ENCODE assay signal across 8 mouse cellular contexts in the genomic region with DNA sequence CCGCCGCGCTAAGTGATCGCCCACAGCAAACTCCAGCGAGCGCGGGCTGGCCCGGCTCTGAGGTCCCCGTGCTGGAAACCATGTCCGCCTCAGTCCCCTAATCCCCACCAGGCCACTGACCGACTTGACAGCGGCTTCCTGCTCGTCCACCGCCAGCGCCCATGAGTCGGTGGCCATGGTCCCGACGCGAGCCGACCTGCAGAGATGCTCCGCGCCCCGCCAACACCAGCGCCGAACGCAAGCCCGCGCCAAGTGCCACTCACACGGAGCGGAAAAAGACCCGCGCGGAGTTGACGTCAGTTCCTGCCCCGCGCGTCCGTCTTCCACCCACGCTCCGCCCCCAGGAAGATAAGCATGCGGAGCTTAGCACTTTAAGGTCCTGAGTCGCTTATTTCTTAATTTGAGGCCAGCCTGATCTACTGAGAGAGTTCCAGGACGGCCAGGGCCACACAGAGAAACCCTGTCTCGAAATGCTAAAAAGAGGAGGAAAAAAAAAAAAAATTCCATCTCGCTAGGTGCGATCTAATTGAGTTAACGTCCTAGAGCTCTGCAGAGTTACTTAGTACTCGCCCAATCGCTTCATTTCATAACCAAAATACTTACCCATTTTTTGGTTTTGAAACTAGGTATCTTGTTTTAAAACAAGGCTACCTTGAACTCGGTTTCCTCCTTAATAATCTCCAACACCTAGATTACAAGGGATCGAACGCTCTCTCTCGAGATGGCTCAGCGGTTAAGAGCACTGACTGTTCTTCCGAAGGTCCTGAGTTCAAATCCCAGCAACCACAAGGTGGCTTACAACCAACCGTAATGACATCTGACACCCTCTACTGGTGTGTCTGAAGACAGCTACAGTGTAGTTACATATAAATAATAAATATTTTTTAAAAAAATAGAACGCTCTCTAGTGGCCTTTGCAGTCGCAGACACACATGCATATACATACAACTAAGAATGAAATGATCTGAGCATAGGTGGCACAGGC. TPM values are rescaled to one million over a fixed set of nuclear protein-coding genes. Genes with fewer than 3 reads are reported as not detected.
DNase-seq lines count a peak whose midpoint lies in the region; ATAC-seq lines count a peak whose summit lies in the region.

Gene Ddx19a (minus strand): TSS at position 254 of the 985 bp plus-strand sequence.

- peak within 1 kb of the TSS; percentile 79 for H3K27ac ChIP-seq in hindbrain, embryonic 16.5 days (ENCODE audit: low read depth, low read length)
- peak within 1 kb of the TSS; percentile 67 for H3K27ac ChIP-seq in macrophage

- peak within 1 kb of the TSS; percentile 84 for H3K9ac ChIP-seq in hindbrain, embryonic 16.5 days (ENCODE audit: low read depth, low read length)

- no peaks in the 10 kb centered on the region for H3K27me3 ChIP-seq in hindbrain, embryonic 16.5 days (replicated peaks; ENCODE audit: control insufficient read depth, insufficient read depth, low read length)

- H3K4me2 ChIP-seq in hindbrain, embryonic 16.5 days (ENCODE audit: low read length) = peak within 1 kb of the TSS; percentile 94

- H3K4me3 ChIP-seq in hindbrain, embryonic 16.5 days (ENCODE audit: low read length) = peak within 1 kb of the TSS; percentile 81
- peak within 1 kb of the TSS; percentile 96 for H3K4me3 ChIP-seq in macrophage (ENCODE audit: inconsistent target)

- 0 out of 2 replicates have a peak, but pooled peaks cover 2% of the 10 kb centered on the region for H3K36me3 ChIP-seq in hindbrain, embryonic 16.5 days (ENCODE audit: control insufficient read depth, insufficient read depth, low read length)
- no peaks in the 10 kb centered on the region for H3K36me3 ChIP-seq in macrophage (ENCODE audit: inconsistent target)

- H3K79me2 ChIP-seq in macrophage (ENCODE audit: inconsistent target) = peaks cover 46% of the 10 kb centered on the region

- no peaks in the 10 kb centered on the region for H3K9me3 ChIP-seq in hindbrain, embryonic 16.5 days (ENCODE audit: control insufficient read depth, low read length)

- peak; percentile 98 for ATAC-seq in hindbrain, embryonic 16.5 days

- peak; percentile 88 for DNase-seq in T-cell, adult 2 months (ENCODE audit: low spot score)
- peak; percentile 89 to 90 for DNase-seq in cerebellum, postnatal 36 days
- peak; percentile 87 for DNase-seq in gastrocnemius, adult 18-20 months (ENCODE audit: low spot score)
- DNase-seq in left cerebral cortex, adult 18-20 months (ENCODE audit: low spot score in 2 of 2) = peak; percentile 92 to 94
- peak; percentile 94 for DNase-seq in right cerebral cortex, adult 18-20 months
- peak; percentile 41 for DNase-seq in urinary bladder, postnatal 10 days (ENCODE audit: low spot score)

- peaks cover 12% of the 10 kb centered on the region for H3K4me1 ChIP-seq in hindbrain, embryonic 16.5 days (ENCODE audit: control insufficient read depth, insufficient read depth, low read depth, low read length)

- WGBS in hindbrain, embryonic 16.5 days = 3% methylated on average over 58 of the region's 58 CpGs
- WGBS in macrophage (ENCODE audit: missing documents) = 4% methylated on average over 58 of the region's 58 CpGs

RNA-seq across cellular contexts. Expression of gene Ddx19a, which starts in this region (rescaled TPM):
- total RNA-seq in gastrocnemius, adult 18-20 months (2021) = 10 to 100 TPM; 27.2 to 31.8 TPM
- 10.1 and 12.8 TPM in 2 replicates for polyA plus RNA-seq in hindbrain, embryonic 16.5 days (2015; fragmentation: Nextera tagmentation; extraction: Ambion mirVana)
- total RNA-seq in left cerebral cortex, adult 18-20 months (2021) = 10 to 100 TPM; 25.9 to 28.7 TPM
- total RNA-seq in macrophage (2018; cell fraction: chromatin; rRNA removed) = 10 to 100 TPM in 19 of 26 experiments, 1 to 10 TPM in 7; 3.3 to 26.7 (median 15.7) TPM
- total RNA-seq in macrophage (2018; cell fraction: cytosol; rRNA removed) = 10 to 100 TPM; 26.9 to 38.5 (median 31.9) TPM
- total RNA-seq in macrophage (2018; cell fraction: nucleus; rRNA removed) = 10 to 100 TPM in 23 of 26 experiments, 1 to 10 TPM in 3; 7.4 to 28.1 (median 13.8) TPM
- polyA plus RNA-seq in macrophage (2018) = 29.5 to 44.2 TPM (median 44.0 TPM) in 3 replicates

Comparison
In these comparisons a context has a peak if more than half of its experiments do, and no peak if none do; other contexts are left out.
1. Peak in every context shown above with its lines: DNase-seq, ATAC-seq, H3K4me3 ChIP-seq and H3K27ac ChIP-seq.
2. DNase-seq: peak in every context shown above with its lines; median percentile 94 in right cerebral cortex, adult 18-20 months; 93 in left cerebral cortex, adult 18-20 months; 90 in cerebellum, postnatal 36 days; 88 in T-cell, adult 2 months; 87 in gastrocnemius, adult 18-20 months; 41 in urinary bladder, postnatal 10 days.